Comparison of ENCODE assay signal across 8 mouse cellular contexts in the genomic region with DNA sequence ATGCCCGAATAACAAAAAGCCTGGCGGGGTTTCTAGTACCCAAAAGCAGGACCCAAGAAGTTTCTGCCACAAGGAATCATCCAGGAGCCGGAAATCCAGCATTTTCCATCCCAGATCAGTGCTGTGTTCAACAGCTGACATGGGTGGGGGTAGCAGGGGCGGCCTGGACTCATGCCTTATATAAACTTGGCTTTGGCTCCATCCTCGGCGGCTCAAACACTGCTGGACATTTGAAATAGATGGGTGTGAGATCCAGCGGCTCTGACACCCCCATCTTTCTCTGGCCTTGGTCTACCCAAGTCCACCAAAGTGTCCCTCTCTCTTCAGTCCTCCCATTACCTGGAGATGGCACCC.
A peak's percentile ranks its signal among the peaks of the same experiment; 100 is the strongest.
DNase-seq lines count a peak whose midpoint lies in the region; ATAC-seq and TF ChIP-seq lines count a peak whose summit lies in the region.

No protein-coding gene starts in this region.

- no peak for TF ChIP-seq CTCF in gastrocnemius, adult 2 months (IDR thresholded peaks at IDR 0.05)

- peak overlapping the region; percentile 44; the same call in 1 of the 2 replicates for H3K9ac ChIP-seq in ES-E14 (ENCODE audit: insufficient read depth, low read depth, low read length, poor library complexity, severe bottlenecking)
- H3K9ac ChIP-seq in hindbrain, embryonic 15.5 days: peak overlapping the region; percentile 58

- peak overlapping the region; percentile 70 for H3K4me3 ChIP-seq in gastrocnemius, adult 2 months
- peak overlapping the region; percentile 47 to 54 for H3K4me3 ChIP-seq in ES-E14 (ENCODE audit: insufficient read depth in 1 of 2, low read depth in 1 of 2, low read length in 2 of 2, poor library complexity in 1 of 2, severe bottlenecking in 1 of 2)
- H3K4me3 ChIP-seq in hindbrain, embryonic 15.5 days: peak overlapping the region; percentile 55

- no peaks in the 10 kb centered on the region for H3K9me3 ChIP-seq in ES-E14 (ENCODE audit: control insufficient read depth, insufficient read depth, low read depth, low read length)
- no peaks in the 10 kb centered on the region for H3K9me3 ChIP-seq in hindbrain, embryonic 15.5 days

- no peaks in the 10 kb centered on the region for H3K36me3 ChIP-seq in ES-E14 (ENCODE audit: control insufficient read depth, insufficient read depth, low read length, poor library complexity, severe bottlenecking)
- no peaks in the 10 kb centered on the region for H3K36me3 ChIP-seq in hindbrain, embryonic 15.5 days

- no peak overlapping the region for H3K27ac ChIP-seq in gastrocnemius, adult 2 months
- no peak overlapping the region for H3K27ac ChIP-seq in ES-E14 (ENCODE audit: insufficient read depth, low read depth, low read length, poor library complexity, severe bottlenecking)
- H3K27ac ChIP-seq in hindbrain, embryonic 15.5 days (replicated peaks): peak overlapping the region; percentile 81

- in situ Hi-C loops in ES-E14 (cut with MboI; ENCODE audit: low sequenced_read_pairs in 2 of 2, unreplicated experiment in 2 of 2): no loop called here

- DNase-seq in gastrocnemius, adult 2 months: no peak
- DNase-seq in gastrocnemius, adult 8-10 months (ENCODE audit: low spot score in 2 of 2): no peak
- no peak for DNase-seq in ES-E14 (ENCODE audit: low read depth, low spot score)
- peak; percentile 7 for DNase-seq in lung, postnatal 14 days
- no peak for DNase-seq in thymus, postnatal 36 days
- no peak for DNase-seq in urinary bladder, postnatal 25 days (ENCODE audit: low spot score)

- peak overlapping the region; percentile 85 for H3K4me2 ChIP-seq in hindbrain, embryonic 15.5 days

- H3K4me1 ChIP-seq in ES-E14 (ENCODE audit: control insufficient read depth in 2 of 2, insufficient read depth in 2 of 2, low read length in 2 of 2, poor library complexity in 1 of 2): peaks cover 0 to 19% of the 10 kb centered on the region in 2 experiments; a peak in 2 of 4 replicates
- peaks cover 20% of the 10 kb centered on the region for H3K4me1 ChIP-seq in hindbrain, embryonic 15.5 days (replicated peaks)

- intact Hi-C loops in gastrocnemius, adult 2 months (cut with DNase I): no loop called here

- H3K27me3 ChIP-seq in hindbrain, embryonic 15.5 days: no peaks in the 10 kb centered on the region

- ATAC-seq in hindbrain, embryonic 15.5 days (ENCODE audit: low FRiP score, low read depth): peak; percentile 46
- no peak for ATAC-seq in granulocyte monocyte progenitor cell, adult 5-6 weeks (replicated peaks; ENCODE audit: poor library complexity, severe bottlenecking)

- WGBS in hindbrain, embryonic 15.5 days: 12% methylated on average over 7 of the region's 7 CpGs

TF ChIP-seq in ES-E14, 5 proteins besides CTCF, POLR2A, EP300 and RAD21:
- TF ChIP-seq ZC3H11A (IDR thresholded peaks at IDR 0.05; ENCODE audit: borderline replicate concordance, low read depth, low read length) (no peak), HCFC1 (IDR thresholded peaks at IDR 0.05; ENCODE audit: borderline replicate concordance, insufficient read depth, low read length) (no peak), ZNF384 (IDR thresholded peaks at IDR 0.05; ENCODE audit: low read depth, low read length) (no peak), CHD2 (IDR thresholded peaks at IDR 0.05; ENCODE audit: low read depth, low read length) (no peak), MAFK (IDR thresholded peaks at IDR 0.05; ENCODE audit: insufficient read depth, low read depth, low read length) (no peak)
